Mouse (Mus musculus) limb, embryonic 13.5 days (tissue): ENCODE data around the gene Ankrd40. TPM values are rescaled to one million over a fixed set of nuclear protein-coding genes. Genes with fewer than 3 reads are reported as not detected.

Experiments used
- polyA plus RNA-seq: library from polyadenylated mRNA; unstranded; fragments of >200 nt; fragmentation: Nextera tagmentation; extraction: Ambion mirVana; gene quantifications from 2 replicates; pipeline ENCODE4 v1.2.1, GENCODE M21; 2015

Gene Ankrd40
- polyA plus RNA-seq, 1 experiment from 2014 or later: 17.0 TPM

Other genes starting within 250 kb of the Ankrd40 start
- 30.0 and 33.9 TPM in 2 replicates for gene Tob1, start 116.5 kb upstream of the Ankrd40 start, polyA plus RNA-seq
- gene Wfikkn2, start 82.0 kb upstream of the Ankrd40 start, polyA plus RNA-seq: 15.0 and 17.6 TPM in 2 replicates
- 0.26 and 0.32 TPM in 2 replicates for gene Gm21885, start 46.1 kb upstream of the Ankrd40 start, polyA plus RNA-seq
- gene Luc7l3, start 6.0 kb upstream of the Ankrd40 start, polyA plus RNA-seq: 133 and 145 TPM in 2 replicates
- 0.59 and 1.1 TPM in 2 replicates for gene Abcc3, start 65.0 kb downstream of the Ankrd40 start, polyA plus RNA-seq
- 25.9 and 32.7 TPM in 2 replicates for gene Cacna1g, start 146.2 kb downstream of the Ankrd40 start, polyA plus RNA-seq
- gene Spata20, start 158.2 kb downstream of the Ankrd40 start, polyA plus RNA-seq: 0.20 TPM in 2 replicates
- gene Epn3, start 172.0 kb downstream of the Ankrd40 start, polyA plus RNA-seq: 3.1 TPM in 2 replicates
- 3.8 and 4.4 TPM in 2 replicates for gene Mycbpap, start 193.7 kb downstream of the Ankrd40 start, polyA plus RNA-seq
- 4.8 and 6.4 TPM in 2 replicates for gene Rsad1, start 221.3 kb downstream of the Ankrd40 start, polyA plus RNA-seq
- gene Chad, start 237.0 kb downstream of the Ankrd40 start, polyA plus RNA-seq: 14.1 and 17.3 TPM in 2 replicates